Mouse (Mus musculus): ENCODE data around the gene Aldh18a1. TPM values are rescaled to one million over a fixed set of nuclear protein-coding genes. Genes with fewer than 3 reads are reported as not detected.

Gene Aldh18a1
- total and polyA plus RNA-seq, 3 experiments: 35.3 to 214 (median 89.7) TPM

DNA sequence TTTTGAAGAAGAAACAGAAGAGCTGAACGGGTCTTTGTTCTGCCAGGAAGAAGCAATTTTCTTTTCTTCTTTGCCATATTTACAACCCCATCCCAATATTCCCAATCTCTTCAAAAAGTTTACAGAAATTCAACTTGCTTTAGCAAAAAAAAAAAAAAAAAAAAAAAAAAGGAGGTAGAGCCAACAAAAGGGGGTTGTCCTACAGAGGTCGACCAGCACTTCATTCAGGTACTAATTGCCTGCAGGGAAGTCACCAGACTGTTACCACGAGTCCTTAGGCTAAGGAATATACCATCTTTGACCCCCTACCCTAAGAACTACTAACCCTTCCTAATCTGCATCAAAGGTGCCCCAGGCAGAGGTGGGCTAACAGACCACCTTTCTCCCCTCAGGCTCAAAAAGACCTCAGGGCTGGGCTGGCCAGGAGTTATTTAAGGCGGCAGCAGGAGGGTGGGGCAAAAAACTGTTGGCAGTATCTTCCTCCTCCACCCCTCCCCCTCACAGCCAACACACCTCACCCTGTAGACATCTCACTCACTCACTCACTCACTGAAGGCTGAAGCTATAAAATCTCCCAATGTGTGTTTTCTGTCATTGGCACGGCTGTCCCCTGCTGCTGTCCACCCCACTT is 76.5 kb downstream of the Aldh18a1 start:
- Histone ChIP-seq H3K9me3 (replicated peaks; ENCODE audit: insufficient read depth, low read length) (no peaks in the 10 kb centered on the region), H3K27ac (ENCODE audit: control insufficient read depth, low read depth, low read length) (peak overlapping the region; percentile 39), H3K9ac (ENCODE audit: control insufficient read depth, low read depth, low read length, poor library complexity, severe bottlenecking) (peak overlapping the region; percentile 78), H3K4me1 (ENCODE audit: control insufficient read depth in 1 of 2, insufficient read depth in 2 of 2, low read length in 2 of 2) (peaks cover 0 to 13% of the 10 kb centered on the region in 2 experiments; a peak in 2 of 4 replicates), H3K4me3 (ENCODE audit: control insufficient read depth in 1 of 2, insufficient read depth in 1 of 2, low read depth in 2 of 2, low read length in 2 of 2) (peak overlapping the region; percentile 89 to 90), H3K36me3 (ENCODE audit: control insufficient read depth in 1 of 2, insufficient read depth in 2 of 2, low read length in 2 of 2) (peaks cover 0 to 9% of the 10 kb centered on the region in 2 experiments; a peak in 2 of 4 replicates), H3K79me2 (ENCODE audit: control insufficient read depth, insufficient read depth, low read length, poor library complexity) (no peaks in the 10 kb centered on the region; the same call in 1 of the 2 replicates), H3K27me3 (ENCODE audit: control insufficient read depth in 1 of 2, insufficient read depth in 2 of 2, low read length in 2 of 2) (no peaks in the 10 kb centered on the region)
- TF ChIP-seq ETS1 (IDR thresholded peaks at IDR 0.05; ENCODE audit: low read depth, low read length): no peak
- TF ChIP-seq TCF12 (IDR thresholded peaks at IDR 0.05; ENCODE audit: low read depth, low read length): 0 out of 2 replicates have a peak, but pooled peaks have one; percentile 23
- TF ChIP-seq BHLHE40 (IDR thresholded peaks at IDR 0.05; ENCODE audit: borderline replicate concordance, low read depth, low read length): no peak
- TF ChIP-seq EP300 (IDR thresholded peaks at IDR 0.05; ENCODE audit: low read depth in 1 of 2, low read length in 2 of 2): peak in 1 of 2 experiments; percentile 50; a peak in 2 of 4 replicates
- no peak for TF ChIP-seq POLR2AphosphoS2 (IDR thresholded peaks at IDR 0.05; ENCODE audit: low read length)
- no peak for TF ChIP-seq NELFE (IDR thresholded peaks at IDR 0.05; ENCODE audit: low read depth, low read length)
- TF ChIP-seq CHD2 (IDR thresholded peaks at IDR 0.05; ENCODE audit: low read length): peak; percentile 17; the same call in 1 of the 2 replicates
- TF ChIP-seq POLR2AphosphoS5 (IDR thresholded peaks at IDR 0.05; ENCODE audit: borderline replicate concordance, low read depth, low read length): no peak
- TF ChIP-seq MAX (IDR thresholded peaks at IDR 0.05; ENCODE audit: low read length): no peak; the same call in 1 of the 2 replicates
- TF ChIP-seq NRF1 (IDR thresholded peaks at IDR 0.05; ENCODE audit: insufficient read depth, low read depth, low read length, poor library complexity, severe bottlenecking): no peak
- peak; percentile 49; the same call in 1 of the 2 replicates for TF ChIP-seq MXI1 (IDR thresholded peaks at IDR 0.05; ENCODE audit: low read depth, low read length)
- no peak for TF ChIP-seq ZKSCAN1 (IDR thresholded peaks at IDR 0.05; ENCODE audit: low read depth, low read length)
- TF ChIP-seq TAL1 (IDR thresholded peaks at IDR 0.05; ENCODE audit: low read length): no peak
- TF ChIP-seq ELF1 (IDR thresholded peaks at IDR 0.05; ENCODE audit: low read depth, low read length): no peak
- no peak for TF ChIP-seq GATA1 (IDR thresholded peaks at IDR 0.05; ENCODE audit: low read depth, low read length)
- TF ChIP-seq MEF2A (IDR thresholded peaks at IDR 0.05; ENCODE audit: extremely low read depth, insufficient replicate concordance, low read depth, low read length, poor library complexity, severe bottlenecking): no peak
- no peak for TF ChIP-seq POLR2A (IDR thresholded peaks at IDR 0.05; ENCODE audit: control insufficient read depth in 1 of 2, insufficient read depth in 1 of 2, low read depth in 1 of 2, low read length in 2 of 2, poor library complexity in 1 of 2)
- TF ChIP-seq SIN3A (IDR thresholded peaks at IDR 0.05; ENCODE audit: low read length): no peak
- TF ChIP-seq USF2 (IDR thresholded peaks at IDR 0.05; ENCODE audit: borderline replicate concordance in 1 of 2, insufficient read depth in 1 of 2, low read depth in 1 of 2, low read length in 2 of 2): no peak
- no peak for TF ChIP-seq RAD21 (IDR thresholded peaks at IDR 0.05; ENCODE audit: low read depth, low read length)
- 0 out of 2 replicates have a peak, but pooled peaks have one; percentile 45 for TF ChIP-seq MYB (IDR thresholded peaks at IDR 0.05; ENCODE audit: low read depth, low read length)
- no peak for TF ChIP-seq RCOR1 (IDR thresholded peaks at IDR 0.05; ENCODE audit: low read depth, low read length)
- TF ChIP-seq ZNF384 (IDR thresholded peaks at IDR 0.05; ENCODE audit: low read depth, low read length): peak; percentile 88
- peak; percentile 47; the same call in 1 of the 2 replicates for TF ChIP-seq TBP (IDR thresholded peaks at IDR 0.05; ENCODE audit: low read depth, low read length)
- no peak for TF ChIP-seq GABPA (IDR thresholded peaks at IDR 0.05; ENCODE audit: low read depth, low read length)
- no peak for TF ChIP-seq ZC3H11A (IDR thresholded peaks at IDR 0.05; ENCODE audit: low read depth, low read length)
- no peak for TF ChIP-seq MAFK (IDR thresholded peaks at IDR 0.05; ENCODE audit: borderline replicate concordance, low read depth, low read length)
- no peak for TF ChIP-seq JUND (IDR thresholded peaks at IDR 0.05; ENCODE audit: low read depth, low read length)
- TF ChIP-seq MAZ (IDR thresholded peaks at IDR 0.05; ENCODE audit: low read depth, low read length): no peak
- no peak for TF ChIP-seq CHD1 (IDR thresholded peaks at IDR 0.05; ENCODE audit: low read depth, low read length)
- TF ChIP-seq KAT2A (conservative IDR thresholded peaks at IDR 0.05; ENCODE audit: low read depth, low read length): no peak
- no peak for TF ChIP-seq SMC3 (IDR thresholded peaks at IDR 0.05; ENCODE audit: low read depth, low read length)
- peak; percentile 72 for DNase-seq (ENCODE audit: low read depth, low spot score)

Data from MEL (cell line).